Mouse (Mus musculus): Measurements from ENCODE around the gene Ugt1a9. TPM values are rescaled to one million over a fixed set of nuclear protein-coding genes. Genes with fewer than 3 reads are reported as not detected.

Ugt1a9 gene
- polyA plus RNA-seq, 1 experiment from 2014 or later = 0.36 TPM

DNA sequence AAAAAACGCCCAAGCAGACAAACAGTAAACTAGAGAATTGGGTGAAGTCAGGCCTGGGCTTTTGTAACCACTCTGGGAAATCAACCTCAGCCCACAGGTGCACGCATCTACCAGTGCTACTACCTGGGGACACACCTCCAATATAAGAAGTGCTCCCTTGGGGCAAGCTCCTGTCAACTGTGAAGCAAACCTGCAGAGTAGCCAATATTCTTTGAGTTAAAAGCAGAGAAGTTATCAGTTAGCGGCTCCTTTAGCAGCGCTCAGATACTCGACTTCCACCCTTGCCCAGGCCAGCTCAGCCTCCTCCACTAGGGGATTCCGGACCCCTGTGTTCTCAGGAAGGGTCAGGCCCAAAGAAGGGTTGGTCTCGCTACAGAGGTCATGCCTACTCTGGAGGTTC lies 191.1 kb downstream of the Ugt1a9 start:
- peaks cover 44% of the 10 kb centered on the region for H3K4me1 ChIP-seq (replicated peaks)
- WGBS (ENCODE audit: insufficient replicate concordance) = 71% methylated on average over 7 of the region's 7 CpGs
- no peak overlapping the region for H3K9ac ChIP-seq
- no peaks in the 10 kb centered on the region for H3K9me3 ChIP-seq (replicated peaks)
- no peak overlapping the region for H3K4me3 ChIP-seq (replicated peaks)
- no peak overlapping the region for H3K27ac ChIP-seq (replicated peaks)
- ATAC-seq (ENCODE audit: insufficient read depth) = no peak
- no peak overlapping the region for H3K4me2 ChIP-seq
- peaks cover 67% of the 10 kb centered on the region for H3K36me3 ChIP-seq (replicated peaks)
- H3K27me3 ChIP-seq = no peaks in the 10 kb centered on the region

DNA sequence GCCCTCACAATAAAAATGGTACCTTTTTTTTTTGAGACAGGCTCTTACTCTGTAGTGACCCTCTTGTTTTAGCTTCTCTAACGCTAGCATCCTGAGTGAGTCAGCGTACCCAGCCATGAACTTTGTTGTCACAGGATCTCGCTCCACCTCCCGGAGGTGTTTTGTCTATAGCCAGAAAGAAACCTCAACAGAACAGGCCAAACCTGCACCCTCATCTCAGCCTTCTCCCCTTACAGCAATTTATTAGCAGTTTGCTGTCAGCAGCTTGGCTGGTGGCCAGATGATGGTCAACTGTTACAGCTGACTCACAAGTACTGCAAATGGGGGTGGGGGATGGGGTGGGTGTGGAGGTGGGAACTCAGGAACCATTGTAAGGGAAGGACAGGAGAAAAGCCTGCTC lies 191.7 kb downstream of the Ugt1a9 start:
- WGBS (ENCODE audit: insufficient replicate concordance) = 75% methylated on average over 4 of the region's 4 CpGs
- no peak for ATAC-seq (ENCODE audit: insufficient read depth)
- H3K9ac ChIP-seq = no peak overlapping the region
- no peaks in the 10 kb centered on the region for H3K9me3 ChIP-seq (replicated peaks)
- H3K4me2 ChIP-seq = no peak overlapping the region
- H3K27me3 ChIP-seq = no peaks in the 10 kb centered on the region
- peaks cover 44% of the 10 kb centered on the region for H3K4me1 ChIP-seq (replicated peaks)
- peaks cover 72% of the 10 kb centered on the region for H3K36me3 ChIP-seq (replicated peaks)
- no peak overlapping the region for H3K27ac ChIP-seq (replicated peaks)
- no peak overlapping the region for H3K4me3 ChIP-seq (replicated peaks)

DNA sequence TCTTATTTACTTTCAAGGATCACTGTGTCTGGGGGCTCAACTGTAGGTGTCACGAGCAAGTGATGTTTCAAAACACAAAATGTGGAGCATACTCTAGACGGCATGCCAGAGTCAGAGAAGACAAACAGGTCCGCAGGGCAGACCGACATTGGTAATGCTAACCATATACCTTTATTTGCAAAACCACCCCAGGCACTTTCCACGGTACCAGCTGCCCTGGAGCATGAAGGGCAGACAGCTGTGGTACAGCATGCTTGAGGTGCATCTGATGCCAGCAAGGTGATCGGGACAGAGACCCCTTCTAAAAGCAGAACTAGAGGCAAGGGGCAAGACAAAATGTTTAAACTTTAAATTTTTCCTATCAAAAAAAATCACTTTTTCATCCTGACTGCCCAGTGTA lies 192.4 kb downstream of the Ugt1a9 start:
- H3K36me3 ChIP-seq (replicated peaks) = peaks cover 79% of the 10 kb centered on the region
- peaks cover 44% of the 10 kb centered on the region for H3K4me1 ChIP-seq (replicated peaks)
- H3K27me3 ChIP-seq = no peaks in the 10 kb centered on the region
- no peak overlapping the region for H3K27ac ChIP-seq (replicated peaks)
- no peaks in the 10 kb centered on the region for H3K9me3 ChIP-seq (replicated peaks)
- no peak overlapping the region for H3K9ac ChIP-seq
- H3K4me3 ChIP-seq (replicated peaks) = no peak overlapping the region
- no peak overlapping the region for H3K4me2 ChIP-seq
- no peak for ATAC-seq (ENCODE audit: insufficient read depth)
- WGBS (ENCODE audit: insufficient replicate concordance) = 67% methylated on average over 6 of the region's 6 CpGs

DNA sequence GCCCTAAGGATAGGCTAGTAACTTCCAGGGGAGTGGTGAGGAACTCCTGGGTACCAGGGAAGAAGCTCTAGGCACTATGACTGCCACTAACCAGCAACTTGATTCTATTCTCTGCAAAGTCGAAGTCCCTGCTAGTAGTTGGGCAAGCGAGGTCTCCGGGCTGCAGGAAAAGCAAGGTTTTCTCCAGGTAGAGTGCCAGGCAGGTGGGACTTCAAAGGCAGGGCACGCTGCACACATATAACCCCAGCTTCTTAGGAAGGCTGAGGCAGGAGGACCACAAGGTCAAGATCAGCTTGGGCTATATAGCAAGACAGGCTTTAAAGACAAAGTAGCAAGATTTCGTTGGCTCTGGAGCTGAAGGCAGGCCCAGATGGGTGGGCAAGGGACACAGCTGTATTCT lies 193.2 kb downstream of the Ugt1a9 start:
- Histone ChIP-seq H3K4me1 (replicated peaks) (peaks cover 44% of the 10 kb centered on the region), H3K27me3 (no peaks in the 10 kb centered on the region), H3K4me2 (no peak overlapping the region), H3K4me3 (replicated peaks) (no peak overlapping the region), H3K9me3 (replicated peaks) (no peaks in the 10 kb centered on the region), H3K27ac (replicated peaks) (no peak overlapping the region), H3K9ac (no peak overlapping the region), H3K36me3 (replicated peaks) (peaks cover 88% of the 10 kb centered on the region)
- no peak for ATAC-seq (ENCODE audit: insufficient read depth)
- WGBS (ENCODE audit: insufficient replicate concordance) = 74% methylated on average over 5 of the region's 5 CpGs

DNA sequence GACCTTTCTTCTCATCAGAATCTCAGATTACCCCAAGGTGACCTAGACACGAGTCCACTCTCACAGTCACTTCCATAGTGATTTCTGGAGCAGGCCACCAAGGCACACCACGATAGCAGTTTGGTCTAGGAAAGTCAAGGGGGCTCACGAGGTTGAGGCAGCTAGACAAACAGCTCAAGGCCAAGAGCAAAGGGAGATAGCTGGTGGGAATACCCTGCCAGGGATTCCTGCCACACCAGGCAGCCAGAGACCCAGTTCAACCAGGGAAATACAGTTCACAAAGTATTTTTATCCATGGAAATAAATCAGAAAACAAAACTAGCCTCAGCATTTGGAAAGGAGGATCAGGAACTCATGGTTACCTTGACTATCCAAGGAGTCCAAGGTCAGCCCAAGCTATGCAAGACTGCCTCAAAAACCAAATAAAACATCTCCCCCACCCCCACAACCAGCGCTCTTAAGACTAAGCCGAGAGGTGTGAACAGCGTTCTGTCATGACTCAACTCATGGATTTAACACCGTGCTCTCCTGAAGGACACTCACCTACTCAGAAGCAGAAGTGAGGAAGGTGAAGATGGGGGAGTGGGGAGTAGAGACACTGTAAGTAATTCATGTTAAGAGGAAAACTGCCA lies 193.8 kb downstream of the Ugt1a9 start:
- H3K4me1 ChIP-seq (replicated peaks) = peaks cover 40% of the 10 kb centered on the region
- H3K27ac ChIP-seq (replicated peaks) = no peak overlapping the region
- no peak for ATAC-seq (ENCODE audit: insufficient read depth)
- no peak overlapping the region for H3K9ac ChIP-seq
- no peaks in the 10 kb centered on the region for H3K9me3 ChIP-seq (replicated peaks)
- H3K36me3 ChIP-seq (replicated peaks) = peaks cover 93% of the 10 kb centered on the region
- H3K4me3 ChIP-seq (replicated peaks) = no peak overlapping the region
- no peak overlapping the region for H3K4me2 ChIP-seq
- no peaks in the 10 kb centered on the region for H3K27me3 ChIP-seq
- 75% methylated on average over 7 of the region's 7 CpGs for WGBS (ENCODE audit: insufficient replicate concordance)

DNA sequence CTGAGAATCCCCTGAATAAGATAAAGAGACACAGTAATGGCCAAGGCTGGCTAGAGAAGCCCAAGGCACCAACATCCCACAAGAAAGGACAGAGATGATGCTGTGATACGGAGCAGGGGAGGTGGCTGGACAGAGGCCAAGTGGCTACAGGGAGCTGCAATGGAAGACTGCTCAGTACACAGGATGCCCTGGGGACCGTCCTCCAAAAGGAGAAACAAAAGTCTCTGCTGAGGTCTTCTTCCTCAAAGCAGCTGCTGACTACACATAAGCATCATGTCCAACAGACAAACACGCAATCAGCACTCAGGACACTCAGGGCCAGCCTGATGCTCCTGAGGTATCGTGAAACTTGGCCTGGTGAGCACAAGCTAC lies 194.3 kb downstream of the Ugt1a9 start:
- H3K27me3 ChIP-seq = no peaks in the 10 kb centered on the region
- no peak for ATAC-seq (ENCODE audit: insufficient read depth)
- H3K4me1 ChIP-seq (replicated peaks) = peaks cover 35% of the 10 kb centered on the region
- H3K27ac ChIP-seq (replicated peaks) = no peak overlapping the region
- no peak overlapping the region for H3K4me2 ChIP-seq
- no peak overlapping the region for H3K9ac ChIP-seq
- H3K9me3 ChIP-seq (replicated peaks) = no peaks in the 10 kb centered on the region
- peaks cover 98% of the 10 kb centered on the region for H3K36me3 ChIP-seq (replicated peaks)
- 70% methylated on average over 4 of the region's 4 CpGs for WGBS (ENCODE audit: insufficient replicate concordance)
- H3K4me3 ChIP-seq (replicated peaks) = no peak overlapping the region

DNA sequence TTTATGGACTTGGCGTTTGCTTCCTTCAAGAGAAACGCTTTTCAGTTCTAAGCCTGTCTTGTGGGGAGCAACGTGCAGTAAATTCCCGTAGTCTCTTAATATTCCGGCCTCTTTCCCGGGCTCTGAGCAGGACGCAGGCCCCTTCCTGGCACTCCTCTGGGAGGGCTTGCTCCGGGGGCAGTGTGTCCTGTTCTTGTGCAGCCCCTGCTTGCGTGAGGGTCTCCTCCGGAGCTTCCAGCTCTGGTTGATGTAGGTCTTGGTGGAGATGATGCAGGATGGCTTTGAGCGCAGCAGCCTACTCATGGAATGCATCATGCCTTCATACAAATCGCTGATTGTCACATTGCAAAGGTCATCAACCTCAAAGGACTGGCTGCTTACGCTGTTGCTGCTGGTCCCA lies 195.5 kb downstream of the Ugt1a9 start:
- Histone ChIP-seq H3K36me3 (replicated peaks) (peaks cover 95% of the 10 kb centered on the region), H3K9ac (no peak overlapping the region), H3K4me1 (replicated peaks) (peaks cover 22% of the 10 kb centered on the region), H3K27me3 (no peaks in the 10 kb centered on the region), H3K4me3 (replicated peaks) (no peak overlapping the region), H3K9me3 (replicated peaks) (no peaks in the 10 kb centered on the region), H3K27ac (replicated peaks) (no peak overlapping the region), H3K4me2 (no peak overlapping the region)
- WGBS (ENCODE audit: insufficient replicate concordance) = 79% methylated on average over 13 of the region's 13 CpGs
- no peak for ATAC-seq (ENCODE audit: insufficient read depth)

DNA sequence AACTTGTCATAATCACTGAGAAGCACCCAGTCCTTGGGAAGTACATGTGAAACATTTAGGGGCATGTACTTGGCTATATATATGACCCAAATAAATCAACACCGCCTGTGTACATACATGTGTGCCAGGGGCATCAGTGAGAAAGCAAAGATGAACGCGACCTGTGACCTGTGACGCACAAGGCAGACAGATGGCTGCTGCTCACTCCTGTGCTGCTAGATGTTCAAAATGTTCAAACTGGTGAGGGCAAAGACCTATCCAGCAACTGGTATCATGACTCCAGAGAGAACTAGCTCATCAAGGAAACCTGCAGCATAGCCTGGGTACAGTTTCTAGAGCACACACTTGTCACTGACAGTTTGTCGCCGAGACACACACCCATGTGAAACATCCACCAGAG lies 196.9 kb downstream of the Ugt1a9 start:
- 89% methylated on average over 6 of the region's 6 CpGs for WGBS (ENCODE audit: insufficient replicate concordance)
- no peak overlapping the region for H3K4me3 ChIP-seq (replicated peaks)
- peaks cover 9% of the 10 kb centered on the region; the same call in 1 of the 2 replicates for H3K4me1 ChIP-seq (replicated peaks)
- ATAC-seq (ENCODE audit: insufficient read depth) = no peak
- H3K27me3 ChIP-seq = no peaks in the 10 kb centered on the region
- H3K36me3 ChIP-seq (replicated peaks) = peaks cover 95% of the 10 kb centered on the region
- no peaks in the 10 kb centered on the region for H3K9me3 ChIP-seq (replicated peaks)
- H3K27ac ChIP-seq (replicated peaks) = no peak overlapping the region
- no peak overlapping the region for H3K9ac ChIP-seq
- H3K4me2 ChIP-seq = no peak overlapping the region

DNA sequence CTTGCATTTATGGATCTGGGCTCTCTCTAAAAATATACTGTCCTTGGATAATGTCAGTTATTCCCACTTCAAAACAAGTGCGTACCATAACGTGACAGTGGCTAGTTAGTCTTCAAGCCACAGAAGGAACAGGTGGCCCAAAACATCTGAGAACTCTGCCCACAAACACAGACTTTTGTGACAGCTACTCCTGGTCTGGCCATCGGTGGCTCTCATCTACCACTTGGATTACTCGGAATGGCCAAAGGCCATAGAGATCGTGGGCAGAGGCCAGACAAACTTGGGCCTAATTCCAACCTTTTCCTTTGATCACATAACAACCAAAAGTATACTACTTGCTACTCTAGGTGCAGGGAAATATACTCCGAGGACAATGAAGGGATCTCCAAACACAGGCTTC lies 197.5 kb downstream of the Ugt1a9 start:
- H3K36me3 ChIP-seq (replicated peaks) = peaks cover 95% of the 10 kb centered on the region
- no peak overlapping the region for H3K27ac ChIP-seq (replicated peaks)
- no peaks in the 10 kb centered on the region for H3K27me3 ChIP-seq
- no peak for ATAC-seq (ENCODE audit: insufficient read depth)
- H3K9me3 ChIP-seq (replicated peaks) = no peaks in the 10 kb centered on the region
- H3K4me2 ChIP-seq = no peak overlapping the region
- H3K9ac ChIP-seq = no peak overlapping the region
- H3K4me3 ChIP-seq (replicated peaks) = no peak overlapping the region
- H3K4me1 ChIP-seq (replicated peaks) = 0 out of 2 replicates have a peak, but pooled peaks cover 3% of the 10 kb centered on the region
- WGBS (ENCODE audit: insufficient replicate concordance) = 73% methylated on average over 6 of the region's 6 CpGs

Other genes starting within 250 kb of the Ugt1a9 start
- 9.8 and 10.5 TPM in 2 replicates for gene Dgkd, start 217.5 kb upstream of the Ugt1a9 start, polyA plus RNA-seq (2015; fragmentation: Nextera tagmentation; extraction: Ambion mirVana)
- gene Usp40, start 62.2 kb upstream of the Ugt1a9 start, polyA plus RNA-seq (2015; fragmentation: Nextera tagmentation; extraction: Ambion mirVana) = 8.2 and 8.7 TPM in 2 replicates
- gene Ugt1a10, start 15.4 kb upstream of the Ugt1a9 start, polyA plus RNA-seq (2015; fragmentation: Nextera tagmentation; extraction: Ambion mirVana) = not detected in 2 replicates
- gene Ugt1a8, start 17.0 kb downstream of the Ugt1a9 start, polyA plus RNA-seq (2015; fragmentation: Nextera tagmentation; extraction: Ambion mirVana) = not detected in 2 replicates
- gene Ugt1a7c, start 24.3 kb downstream of the Ugt1a9 start, polyA plus RNA-seq (2015; fragmentation: Nextera tagmentation; extraction: Ambion mirVana) = 2.8 and 3.1 TPM in 2 replicates
- 10.9 and 13.6 TPM in 2 replicates for gene Ugt1a6b, start 32.5 kb downstream of the Ugt1a9 start, polyA plus RNA-seq (2015; fragmentation: Nextera tagmentation; extraction: Ambion mirVana)
- 15.4 and 19.2 TPM in 2 replicates for gene Ugt1a6a, start 64.0 kb downstream of the Ugt1a9 start, polyA plus RNA-seq (2015; fragmentation: Nextera tagmentation; extraction: Ambion mirVana)
- not detected in 2 replicates for gene Ugt1a5, start 95.2 kb downstream of the Ugt1a9 start, polyA plus RNA-seq (2015; fragmentation: Nextera tagmentation; extraction: Ambion mirVana)
- gene Ugt1a2, start 129.8 kb downstream of the Ugt1a9 start, polyA plus RNA-seq (2015; fragmentation: Nextera tagmentation; extraction: Ambion mirVana) = 0.10 and 0.17 TPM in 2 replicates
- gene Dnajb3, start 135.0 kb downstream of the Ugt1a9 start, polyA plus RNA-seq (2015; fragmentation: Nextera tagmentation; extraction: Ambion mirVana) = 9.8 and 10.4 TPM in 2 replicates
- gene Ugt1a1, start 141.2 kb downstream of the Ugt1a9 start, polyA plus RNA-seq (2015; fragmentation: Nextera tagmentation; extraction: Ambion mirVana) = 0.20 TPM in 1 of 2 replicates, not detected in the other
- 0.28 and 0.73 TPM in 2 replicates for gene Mroh2a, start 156.2 kb downstream of the Ugt1a9 start, polyA plus RNA-seq (2015; fragmentation: Nextera tagmentation; extraction: Ambion mirVana)
- 62.7 and 70.9 TPM in 2 replicates for gene Hjurp, start 206.8 kb downstream of the Ugt1a9 start, polyA plus RNA-seq (2015; fragmentation: Nextera tagmentation; extraction: Ambion mirVana)
- not detected in 2 replicates for gene Trpm8, start 206.9 kb downstream of the Ugt1a9 start, polyA plus RNA-seq (2015; fragmentation: Nextera tagmentation; extraction: Ambion mirVana)